Mouse (Mus musculus): ENCODE measurements around the gene Col6a2. TPM values are rescaled to one million over a fixed set of nuclear protein-coding genes. Genes with fewer than 3 reads are reported as not detected.

Col6a2 gene
- polyA plus RNA-seq, 1 experiment, result 628 TPM

GRCm38 (mm10) chr10:76622411-76622810, 1.0 kb downstream of the Col6a2 start:
- H3K27ac ChIP-seq (ENCODE audit: insufficient read depth, low read length), result peak overlapping the region; percentile 45; the same call in 1 of the 2 replicates
- H3K4me1 ChIP-seq (ENCODE audit: control insufficient read depth, insufficient read depth, low read length), result no peaks in the 10 kb centered on the region
- TF ChIP-seq CTCF (IDR thresholded peaks at IDR 0.05; ENCODE audit: borderline replicate concordance, insufficient read depth, low read length), result no peak
- peak overlapping the region; percentile 62 for H3K4me3 ChIP-seq (ENCODE audit: insufficient read depth, low read length)

- TF ChIP-seq POLR2A (IDR thresholded peaks at IDR 0.05; ENCODE audit: low read depth, low read length) (no peak), CTCF (IDR thresholded peaks at IDR 0.05; ENCODE audit: borderline replicate concordance, insufficient read depth, low read length) (no peak)
- Histone ChIP-seq H3K27ac (ENCODE audit: insufficient read depth, low read length) (no peak overlapping the region), H3K4me3 (ENCODE audit: insufficient read depth, low read length) (no peak overlapping the region), H3K4me1 (ENCODE audit: control insufficient read depth, insufficient read depth, low read length) (no peaks in the 10 kb centered on the region)
These were observed 11.0 kb downstream of the Col6a2 start for GRCm38 (mm10) chr10:76612473-76612872.

DNA sequence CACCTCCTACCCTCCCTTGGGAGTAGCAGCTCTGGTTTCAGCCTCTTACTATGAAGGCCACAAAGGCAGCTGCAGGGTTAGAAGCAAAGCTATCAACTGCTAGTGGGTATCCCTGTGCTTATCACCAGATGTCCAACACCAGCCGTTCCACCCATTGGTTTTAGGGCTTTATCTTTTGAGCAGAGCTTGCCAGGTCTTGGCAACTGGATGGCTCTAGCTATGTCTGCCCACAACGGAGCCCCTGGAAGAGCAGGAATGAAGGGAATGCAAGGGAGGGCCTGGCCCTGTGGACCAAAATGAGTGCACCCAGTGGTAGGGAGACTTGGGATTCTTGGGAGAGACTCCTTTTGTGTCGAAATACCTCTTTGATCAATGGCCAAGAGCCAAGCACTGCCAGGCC, 20.7 kb downstream of the Col6a2 start:
- Histone ChIP-seq H3K4me1 (ENCODE audit: control insufficient read depth, insufficient read depth, low read length) (no peaks in the 10 kb centered on the region), H3K27ac (ENCODE audit: insufficient read depth, low read length) (no peak overlapping the region), H3K4me3 (ENCODE audit: insufficient read depth, low read length) (no peak overlapping the region)
- TF ChIP-seq CTCF (IDR thresholded peaks at IDR 0.05; ENCODE audit: borderline replicate concordance, insufficient read depth, low read length) (no peak), POLR2A (IDR thresholded peaks at IDR 0.05; ENCODE audit: low read depth, low read length) (no peak)

- Histone ChIP-seq H3K4me1 (ENCODE audit: control insufficient read depth, insufficient read depth, low read length) (no peaks in the 10 kb centered on the region), H3K27ac (ENCODE audit: insufficient read depth, low read length) (no peak overlapping the region), H3K4me3 (ENCODE audit: insufficient read depth, low read length) (no peak overlapping the region)
- no peak for TF ChIP-seq CTCF (IDR thresholded peaks at IDR 0.05; ENCODE audit: borderline replicate concordance, insufficient read depth, low read length)
- TF ChIP-seq POLR2A (IDR thresholded peaks at IDR 0.05; ENCODE audit: low read depth, low read length), result no peak
These were observed 27.1 kb downstream of the Col6a2 start for GRCm38 (mm10) chr10:76596338-76596737.

GRCm38 (mm10) chr10:76590197-76590596, 33.2 kb downstream of the Col6a2 start:
- H3K4me3 ChIP-seq (ENCODE audit: insufficient read depth, low read length), result no peak overlapping the region
- no peak for TF ChIP-seq CTCF (IDR thresholded peaks at IDR 0.05; ENCODE audit: borderline replicate concordance, insufficient read depth, low read length)
- no peak for TF ChIP-seq POLR2A (IDR thresholded peaks at IDR 0.05; ENCODE audit: low read depth, low read length)
- no peak overlapping the region for H3K27ac ChIP-seq (ENCODE audit: insufficient read depth, low read length)
- no peaks in the 10 kb centered on the region for H3K4me1 ChIP-seq (ENCODE audit: control insufficient read depth, insufficient read depth, low read length)

DNA sequence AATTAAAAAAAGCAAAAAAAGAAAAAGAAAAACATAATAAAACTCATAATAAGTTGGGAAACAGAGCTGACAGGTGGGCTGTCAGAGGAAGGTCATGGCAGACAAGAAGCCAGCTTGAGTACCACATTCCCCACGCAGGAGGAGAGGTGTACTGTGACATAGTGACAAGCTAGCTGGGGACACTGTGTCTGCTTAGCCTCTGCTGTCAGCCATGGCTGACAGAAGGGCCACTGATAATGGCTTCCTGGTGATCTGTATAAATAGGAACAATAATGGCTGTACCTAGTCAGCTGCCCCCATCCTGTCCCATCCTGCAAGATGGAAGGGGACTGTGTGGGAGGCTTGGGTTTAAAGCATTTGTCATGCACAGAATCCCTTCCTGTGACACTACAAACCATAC, 37.2 kb downstream of the Col6a2 start:
- Histone ChIP-seq H3K4me1 (ENCODE audit: control insufficient read depth, insufficient read depth, low read length) (no peaks in the 10 kb centered on the region), H3K27ac (ENCODE audit: insufficient read depth, low read length) (no peak overlapping the region), H3K4me3 (ENCODE audit: insufficient read depth, low read length) (no peak overlapping the region)
- TF ChIP-seq CTCF (IDR thresholded peaks at IDR 0.05; ENCODE audit: borderline replicate concordance, insufficient read depth, low read length), result no peak
- no peak for TF ChIP-seq POLR2A (IDR thresholded peaks at IDR 0.05; ENCODE audit: low read depth, low read length)

DNA sequence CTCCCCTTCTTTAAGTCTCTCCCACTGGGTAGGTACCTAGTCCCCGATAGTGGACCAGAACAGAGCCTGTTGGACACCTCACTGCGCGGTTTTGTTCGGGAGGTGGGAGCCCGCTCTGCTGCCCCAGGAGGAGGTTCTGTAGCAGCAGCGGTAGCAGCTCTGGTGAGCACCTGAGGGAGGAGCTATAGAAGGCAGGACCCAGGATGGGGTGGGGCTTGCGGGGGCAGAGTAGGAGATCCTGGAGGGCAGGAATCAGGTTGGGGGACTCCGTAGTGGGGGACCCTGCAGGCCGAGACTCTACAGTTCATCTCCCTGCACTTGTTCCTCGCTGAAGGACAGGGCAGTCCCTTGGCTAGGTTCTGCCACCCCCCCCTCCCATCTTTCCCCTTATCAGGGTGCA, 39.3 kb downstream of the Col6a2 start:
- TF ChIP-seq CTCF (IDR thresholded peaks at IDR 0.05; ENCODE audit: borderline replicate concordance, insufficient read depth, low read length) (no peak), POLR2A (IDR thresholded peaks at IDR 0.05; ENCODE audit: low read depth, low read length) (no peak)
- Histone ChIP-seq H3K4me1 (ENCODE audit: control insufficient read depth, insufficient read depth, low read length) (no peaks in the 10 kb centered on the region), H3K27ac (ENCODE audit: insufficient read depth, low read length) (no peak overlapping the region), H3K4me3 (ENCODE audit: insufficient read depth, low read length) (no peak overlapping the region)

DNA sequence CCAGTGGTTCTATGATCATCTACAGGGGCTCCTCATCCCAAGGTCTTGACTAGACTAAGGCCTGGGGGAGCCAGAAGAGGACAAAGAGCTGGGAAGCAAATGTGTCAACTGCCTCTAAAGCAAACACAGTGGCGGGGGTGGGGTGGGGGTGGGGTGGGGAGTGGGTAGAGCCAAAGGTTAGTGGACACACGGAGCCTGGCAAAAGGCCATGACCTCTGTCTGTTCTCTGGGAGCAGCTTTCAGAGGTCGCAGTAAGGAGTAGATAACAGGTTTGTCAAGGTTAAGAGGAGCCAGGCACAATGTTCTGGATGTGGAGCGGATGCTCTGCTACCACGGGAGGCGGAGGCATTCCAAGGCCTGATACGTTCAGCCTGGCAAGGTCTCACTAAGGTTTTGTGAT, 46.5 kb downstream of the Col6a2 start:
- no peaks in the 10 kb centered on the region for H3K4me1 ChIP-seq (ENCODE audit: control insufficient read depth, insufficient read depth, low read length)
- no peak overlapping the region for H3K4me3 ChIP-seq (ENCODE audit: insufficient read depth, low read length)
- TF ChIP-seq CTCF (IDR thresholded peaks at IDR 0.05; ENCODE audit: borderline replicate concordance, insufficient read depth, low read length), result no peak
- TF ChIP-seq POLR2A (IDR thresholded peaks at IDR 0.05; ENCODE audit: low read depth, low read length), result no peak
- no peak overlapping the region for H3K27ac ChIP-seq (ENCODE audit: insufficient read depth, low read length)

DNA sequence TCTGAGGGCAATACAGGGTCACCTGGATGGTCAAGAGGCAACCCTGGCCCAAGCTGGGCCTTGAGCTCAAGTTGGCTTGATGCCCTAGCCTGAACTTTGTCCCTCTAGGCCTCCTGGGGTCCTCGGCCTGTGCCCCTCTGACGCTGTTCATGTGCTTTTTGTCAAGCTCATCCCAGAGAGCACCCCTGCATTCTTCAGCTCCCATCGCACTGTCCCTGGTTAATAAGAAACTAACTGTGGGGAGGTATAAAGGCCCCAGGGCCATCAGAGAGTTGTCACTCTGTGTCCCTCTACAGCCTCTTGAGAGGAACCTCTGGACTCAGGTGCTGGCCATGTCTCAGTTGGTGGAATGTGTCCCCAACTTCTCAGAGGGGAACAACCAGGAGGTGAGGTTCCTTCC, 48.1 kb downstream of the Col6a2 start, which contains the start of gene Ftcd:
Gene Ftcd (plus strand): TSS at position 275 of the 400 bp plus-strand sequence.
- H3K4me3 ChIP-seq (ENCODE audit: insufficient read depth, low read length), result no peak within 1 kb of the TSS
- no peak within 1 kb of the TSS for H3K27ac ChIP-seq (ENCODE audit: insufficient read depth, low read length)
- H3K4me1 ChIP-seq (ENCODE audit: control insufficient read depth, insufficient read depth, low read length), result no peaks in the 10 kb centered on the region
- TF ChIP-seq CTCF (IDR thresholded peaks at IDR 0.05; ENCODE audit: borderline replicate concordance, insufficient read depth, low read length), result no peak
- TF ChIP-seq POLR2A (IDR thresholded peaks at IDR 0.05; ENCODE audit: low read depth, low read length), result no peak

DNA sequence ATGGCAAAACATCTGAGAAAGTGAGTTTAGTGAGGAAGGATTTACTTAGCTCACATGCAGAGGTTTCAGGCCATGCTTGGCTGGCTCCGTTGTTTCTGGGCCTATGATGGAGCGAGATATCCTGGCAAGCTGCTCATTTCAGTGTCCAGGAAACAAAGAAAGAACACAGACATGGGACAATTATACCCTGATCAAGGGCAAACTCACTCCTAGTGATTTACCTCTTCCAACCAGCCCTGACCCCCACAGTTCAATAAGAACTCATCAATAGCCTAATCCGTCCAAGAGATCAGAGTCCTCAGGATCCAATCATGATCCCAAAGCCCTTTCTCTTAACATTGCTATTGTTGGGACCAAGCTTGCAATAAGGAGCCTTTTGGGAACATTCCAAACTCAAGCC, 51.3 kb downstream of the Col6a2 start:
- H3K4me1 ChIP-seq (ENCODE audit: control insufficient read depth, insufficient read depth, low read length), result no peaks in the 10 kb centered on the region
- H3K4me3 ChIP-seq (ENCODE audit: insufficient read depth, low read length), result no peak overlapping the region
- TF ChIP-seq CTCF (IDR thresholded peaks at IDR 0.05; ENCODE audit: borderline replicate concordance, insufficient read depth, low read length) (no peak), POLR2A (IDR thresholded peaks at IDR 0.05; ENCODE audit: low read depth, low read length) (no peak)
- no peak overlapping the region for H3K27ac ChIP-seq (ENCODE audit: insufficient read depth, low read length)

GRCm38 (mm10) chr10:76571070-76571469, 52.4 kb downstream of the Col6a2 start:
- Histone ChIP-seq H3K4me1 (ENCODE audit: control insufficient read depth, insufficient read depth, low read length) (no peaks in the 10 kb centered on the region), H3K4me3 (ENCODE audit: insufficient read depth, low read length) (no peak overlapping the region), H3K27ac (ENCODE audit: insufficient read depth, low read length) (no peak overlapping the region)
- TF ChIP-seq POLR2A (IDR thresholded peaks at IDR 0.05; ENCODE audit: low read depth, low read length) (no peak), CTCF (IDR thresholded peaks at IDR 0.05; ENCODE audit: borderline replicate concordance, insufficient read depth, low read length) (no peak)

Measured in embryonic fibroblast, embryonic 13.5 days (primary cell).